Mouse (Mus musculus): Measurements from ENCODE around the gene Etnppl.

Gene Etnppl

DNA sequence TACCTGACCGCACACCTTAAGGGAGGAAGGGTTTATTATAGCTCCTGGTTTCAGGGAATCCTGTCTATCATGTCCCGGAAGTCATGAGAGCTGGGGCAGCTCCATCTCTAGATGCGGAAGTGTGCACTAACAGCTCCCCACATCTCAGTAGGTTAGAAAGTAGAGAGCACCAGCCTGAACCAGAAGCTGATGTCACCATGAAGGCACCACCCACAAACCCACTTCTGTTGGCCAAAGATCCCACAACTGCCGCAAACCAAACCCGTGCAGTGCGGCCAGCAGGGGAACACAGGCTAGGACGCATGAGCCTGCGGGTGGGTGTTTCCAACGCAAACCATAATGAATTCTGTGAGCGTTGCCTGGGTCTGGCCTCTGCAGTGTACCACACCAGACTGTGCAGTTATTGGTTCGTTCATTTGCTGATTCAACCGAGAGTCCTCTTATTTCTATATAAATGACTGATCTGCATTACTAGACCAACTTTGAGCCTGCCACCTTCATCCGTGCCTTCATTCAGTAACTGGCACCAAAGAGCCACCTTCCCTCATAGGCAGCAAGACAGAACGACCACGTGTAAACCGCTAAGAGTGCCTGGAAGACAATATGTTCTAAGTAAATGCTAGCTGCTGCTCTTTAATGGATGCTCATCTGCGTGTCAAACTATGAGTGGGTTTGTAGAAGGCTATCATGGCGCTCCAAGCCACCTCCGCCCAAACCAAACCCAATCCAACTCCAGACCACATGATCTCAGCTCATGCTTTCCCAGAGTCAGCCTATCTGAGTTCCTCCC, 60.6 kb downstream of the Etnppl start:
- in situ Hi-C loops (cut with MboI, MseI) = no loop called here

- in situ Hi-C loops (cut with MboI, MseI) = no loop called here
Measured at GRCm38 (mm10) chr3:130681226-130681625, 64.0 kb downstream of the Etnppl start.

GRCm38 (mm10) chr3:130682183-130682582, 64.9 kb downstream of the Etnppl start:
- in situ Hi-C loops (cut with MboI, MseI) = no loop called here

DNA sequence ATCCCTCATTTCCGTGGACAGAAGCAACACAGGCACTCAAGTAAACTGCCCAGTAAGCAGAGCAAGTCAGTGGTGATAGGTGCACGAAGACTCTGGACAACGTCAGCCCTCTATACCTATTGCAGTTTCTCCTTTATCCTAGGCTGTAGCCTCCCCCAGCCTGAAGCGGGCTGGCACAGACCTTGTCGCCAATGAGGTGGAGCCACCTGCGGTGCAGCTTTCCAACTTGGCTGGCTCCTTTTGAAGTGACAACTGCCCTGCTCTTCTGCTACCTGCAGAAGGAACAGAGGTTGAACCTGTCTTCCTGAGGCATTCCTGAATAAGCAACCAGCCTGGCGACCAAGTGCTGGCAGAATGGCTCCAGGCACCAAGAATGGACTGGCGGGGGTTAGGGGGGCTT, 66.6 kb downstream of the Etnppl start:
- in situ Hi-C loops (cut with MboI, MseI) = no loop called here

- in situ Hi-C loops (cut with MboI, MseI) = no loop called here
Measured at GRCm38 (mm10) chr3:130684276-130685013, 67.2 kb downstream of the Etnppl start.

DNA sequence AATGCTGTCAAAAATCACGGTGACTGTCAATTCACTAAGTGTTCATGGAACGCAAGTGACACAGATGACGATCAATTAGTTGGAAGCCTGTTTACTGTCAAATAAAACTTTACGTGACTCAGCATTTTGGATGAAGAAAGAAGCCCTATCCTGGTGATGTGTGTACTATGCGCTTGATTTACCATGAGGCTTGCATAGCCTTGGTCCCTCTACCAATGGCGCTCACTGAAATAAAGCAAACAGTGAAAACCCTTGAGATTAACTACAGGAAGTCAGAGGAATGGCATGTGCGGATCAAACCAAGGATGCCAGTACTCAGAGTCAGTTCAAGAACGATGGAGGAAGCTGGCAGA, 67.7 kb downstream of the Etnppl start:
- in situ Hi-C loops (cut with MboI, MseI) = no loop called here

GRCm38 (mm10) chr3:130687051-130687450, 69.8 kb downstream of the Etnppl start:
- in situ Hi-C loops (cut with MboI, MseI) = no loop called here

Measured in T-helper 2 cell (primary cell).